In genomic region chr2:154624137-154624536, GRCm38 (mm10) we compare ENCODE assay signal across 26 mouse cellular contexts. TPM values are rescaled to one million over a fixed set of nuclear protein-coding genes. Genes with fewer than 3 reads are reported as not detected.
DNase-seq lines count a peak whose midpoint lies in the region; ATAC-seq and TF ChIP-seq lines count a peak whose summit lies in the region.
"Had no signal": no experiment of that assay in that cellular context is flagged by ENCODE, and none has a peak within 500 bp of the region (broad histone marks: within the 10 kb centered on the region; RNA-seq: fewer than 3 reads in every experiment).

No protein-coding gene starts in this region.

- H3K79me2 ChIP-seq in MEL (ENCODE audit: control insufficient read depth, insufficient read depth, low read length, poor library complexity) = no peaks in the 10 kb centered on the region

- no peaks in the 10 kb centered on the region for H3K27me3 ChIP-seq in liver, embryonic 11.5 days (replicated peaks; ENCODE audit: control insufficient read depth, insufficient read depth, low read length)
- no peaks in the 10 kb centered on the region for H3K27me3 ChIP-seq in MEL (ENCODE audit: control insufficient read depth in 1 of 2, insufficient read depth in 2 of 2, low read length in 2 of 2)
- H3K27me3 ChIP-seq: embryonic facial prominence, embryonic 12.5 days; forebrain, embryonic 15.5 days; heart, embryonic 13.5 days; liver, embryonic 13.5 days; midbrain, embryonic 12.5 days had no signal

- no peak overlapping the region for H3K9ac ChIP-seq in liver, embryonic 11.5 days (ENCODE audit: low read depth, low read length)
- no peak overlapping the region for H3K9ac ChIP-seq in MEL (ENCODE audit: control insufficient read depth, low read depth, low read length, poor library complexity, severe bottlenecking)
- H3K9ac ChIP-seq: embryonic facial prominence, embryonic 12.5 days; forebrain, embryonic 15.5 days; heart, embryonic 13.5 days; hindbrain, embryonic 14.5 days; liver, embryonic 13.5 days; midbrain, embryonic 12.5 days had no signal

- no peak overlapping the region for H3K27ac ChIP-seq in gastrocnemius, adult 2 months
- no peak overlapping the region for H3K27ac ChIP-seq in liver, embryonic 11.5 days (ENCODE audit: low read depth, low read length)
- H3K27ac ChIP-seq in MEL (ENCODE audit: control insufficient read depth, low read depth, low read length) = no peak overlapping the region
- H3K27ac ChIP-seq: embryonic facial prominence, embryonic 12.5 days; forebrain, embryonic 15.5 days; heart, embryonic 13.5 days; hindbrain, embryonic 14.5 days; liver, embryonic 13.5 days; midbrain, embryonic 12.5 days had no signal

- TF ChIP-seq RAD21 in MEL (IDR thresholded peaks at IDR 0.05; ENCODE audit: low read depth, low read length) = no peak

- no peaks in the 10 kb centered on the region for H3K4me1 ChIP-seq in liver, embryonic 11.5 days (replicated peaks; ENCODE audit: control insufficient read depth, insufficient read depth, low read length)
- no peaks in the 10 kb centered on the region for H3K4me1 ChIP-seq in MEL (ENCODE audit: control insufficient read depth in 1 of 2, insufficient read depth in 2 of 2, low read length in 2 of 2)
- H3K4me1 ChIP-seq: embryonic facial prominence, embryonic 12.5 days; forebrain, embryonic 15.5 days; heart, embryonic 13.5 days; midbrain, embryonic 12.5 days had no signal

- no peak overlapping the region for H3K4me3 ChIP-seq in gastrocnemius, adult 2 months
- no peak overlapping the region for H3K4me3 ChIP-seq in liver, embryonic 11.5 days (ENCODE audit: low read depth, low read length)
- no peak overlapping the region for H3K4me3 ChIP-seq in MEL (ENCODE audit: control insufficient read depth in 1 of 2, insufficient read depth in 1 of 2, low read depth in 2 of 2, low read length in 2 of 2)
- H3K4me3 ChIP-seq: embryonic facial prominence, embryonic 12.5 days; erythroblast, embryonic 14.5 days; forebrain, embryonic 15.5 days; heart, embryonic 13.5 days; liver, embryonic 13.5 days; midbrain, embryonic 12.5 days had no signal

- peaks cover 3% of the 10 kb centered on the region; the same call in 1 of the 2 replicates for H3K36me3 ChIP-seq in liver, embryonic 11.5 days (ENCODE audit: control insufficient read depth, insufficient read depth, low read length)
- H3K36me3 ChIP-seq in MEL (ENCODE audit: control insufficient read depth in 1 of 2, insufficient read depth in 2 of 2, low read length in 2 of 2) = no peaks in the 10 kb centered on the region

- peak; percentile 30; the same call in 1 of the 2 replicates for TF ChIP-seq CTCF in gastrocnemius, adult 2 months (IDR thresholded peaks at IDR 0.05)
- TF ChIP-seq CTCF in MEL (IDR thresholded peaks at IDR 0.05 in 2 of 3, conservative IDR thresholded peaks at IDR 0.05 in 1 of 3; ENCODE audit: control insufficient read depth in 1 of 3, insufficient read depth in 1 of 3, low read depth in 2 of 3, low read length in 3 of 3, poor library complexity in 1 of 3, severe bottlenecking in 1 of 3) = peak; percentile 44 to 47 (median 46)

- no peak for DNase-seq in gastrocnemius, adult 2 months
- no peak for DNase-seq in gastrocnemius, adult 18-20 months (ENCODE audit: low spot score)
- DNase-seq in liver (peak; percentile 27), MEL (ENCODE audit: low read depth, low spot score) (peak; percentile 50)
- no peak for DNase-seq in liver, embryonic 11.5 days (ENCODE audit: low spot score)
- no peak for DNase-seq in ovary, adult 18-20 months (ENCODE audit: low spot score)
- DNase-seq in cerebellum, adult 9-11 months = no peak
- DNase-seq: adrenal gland, postnatal 36 days; cerebellum, adult 8-10 months; kidney, adult 11 months; kidney, postnatal 10 days; left cerebral cortex, postnatal 4 days; liver, embryonic 13.5 days; right cerebral cortex, postnatal 25 days had no signal

- no peak for TF ChIP-seq EP300 in MEL (IDR thresholded peaks at IDR 0.05; ENCODE audit: low read depth in 1 of 2, low read length in 2 of 2)

- no peak for TF ChIP-seq POLR2A in MEL (IDR thresholded peaks at IDR 0.05; ENCODE audit: control insufficient read depth in 1 of 2, insufficient read depth in 1 of 2, low read depth in 1 of 2, low read length in 2 of 2, poor library complexity in 1 of 2)

- H3K4me2 ChIP-seq in liver, embryonic 11.5 days = no peak overlapping the region
- H3K4me2 ChIP-seq: embryonic facial prominence, embryonic 12.5 days; forebrain, embryonic 15.5 days; heart, embryonic 13.5 days; hindbrain, embryonic 14.5 days; liver, embryonic 13.5 days; midbrain, embryonic 12.5 days had no signal

- peaks cover 3% of the 10 kb centered on the region; the same call in 1 of the 2 replicates for H3K9me3 ChIP-seq in liver, embryonic 11.5 days (ENCODE audit: control insufficient read depth, low read length)
- H3K9me3 ChIP-seq in MEL (replicated peaks; ENCODE audit: insufficient read depth, low read length) = no peaks in the 10 kb centered on the region
- H3K9me3 ChIP-seq: forebrain, embryonic 15.5 days had no signal

- no peak for ATAC-seq in liver, embryonic 11.5 days (replicated peaks; ENCODE audit: low FRiP score)
- peak; percentile 34; the same call in 1 of the 2 replicates for ATAC-seq in megakaryocyte progenitor cell, adult 5-6 weeks (replicated peaks; ENCODE audit: poor library complexity)
- ATAC-seq: forebrain, embryonic 15.5 days had no signal

- intact Hi-C loops in gastrocnemius, adult 2 months (cut with DNase I) = no loop called here

TF ChIP-seq in MEL, 35 proteins besides CTCF, POLR2A, EP300 and RAD21 (continues in another document):
- no peak for TF ChIP-seq USF1 (IDR thresholded peaks at IDR 0.05; ENCODE audit: low read depth, low read length)
- no peak for TF ChIP-seq GABPA (IDR thresholded peaks at IDR 0.05; ENCODE audit: low read depth, low read length)
- no peak for TF ChIP-seq POLR2AphosphoS5 (IDR thresholded peaks at IDR 0.05; ENCODE audit: borderline replicate concordance, low read depth, low read length)
- no peak for TF ChIP-seq ETS1 (IDR thresholded peaks at IDR 0.05; ENCODE audit: low read depth, low read length)
- no peak for TF ChIP-seq ZMIZ1 (IDR thresholded peaks at IDR 0.05; ENCODE audit: low read depth, low read length)
- TF ChIP-seq SIN3A (IDR thresholded peaks at IDR 0.05; ENCODE audit: low read length) = no peak
- no peak for TF ChIP-seq ZKSCAN1 (IDR thresholded peaks at IDR 0.05; ENCODE audit: low read depth, low read length)
- no peak for TF ChIP-seq NRF1 (IDR thresholded peaks at IDR 0.05; ENCODE audit: insufficient read depth, low read depth, low read length, poor library complexity, severe bottlenecking)
- TF ChIP-seq NELFE (IDR thresholded peaks at IDR 0.05; ENCODE audit: low read depth, low read length) = no peak
- TF ChIP-seq TAL1 (IDR thresholded peaks at IDR 0.05; ENCODE audit: low read length) = no peak
- no peak for TF ChIP-seq KAT2A (conservative IDR thresholded peaks at IDR 0.05; ENCODE audit: low read depth, low read length)
- TF ChIP-seq POLR2AphosphoS2 (IDR thresholded peaks at IDR 0.05; ENCODE audit: low read length) = no peak

RNA-seq across cellular contexts. Expression of gene 4930519P11Rik, which starts 10.9 kb away (rescaled TPM):
- not detected for total RNA-seq in gastrocnemius, adult 2 months (2021)
- total RNA-seq in gastrocnemius, adult 18-20 months (2021) = not detected
- not detected in 2 replicates for polyA plus RNA-seq in liver, embryonic 11.5 days (2014; fragmentation: Nextera tagmentation; extraction: Ambion mirVana)
- total RNA-seq in MEL (2012; rRNA removed) = not detected in 2 replicates
- polyA plus RNA-seq in MEL (2012; ENCODE audit: insufficient read depth in 1 of 2, insufficient read length in 2 of 2, low read depth in 1 of 2, low replicate concordance in 2 of 2, missing spikeins in 1 of 2) = under 1 TPM in 1 of 2 experiments, not detected in 1; 0.22 TPM
- 0.54 TPM in 1 of 2 replicates, not detected in the other for total RNA-seq in megakaryocyte progenitor cell, adult 5-6 weeks (2015)
- total RNA-seq in megakaryocyte progenitor cell, adult 5-6 weeks (2017) = not detected in 2 replicates
- total RNA-seq: granulocyte monocyte progenitor cell, adult 5-6 weeks; heart, postnatal 25 days; layer of hippocampus, adult 18-20 months; left cerebral cortex, postnatal 4 days had no signal
- polyA plus RNA-seq: heart, embryonic 13.5 days; liver, embryonic 13.5 days; lung, embryonic 16.5 days; stomach, embryonic 16.5 days had no signal

RNA-seq across cellular contexts. Expression of gene Zfp341, which starts 11.0 kb away (rescaled TPM):
- 1 to 10 TPM; 2.6 to 3.5 TPM for total RNA-seq in gastrocnemius, adult 2 months (2021)
- 1 to 10 TPM; 2.5 to 2.9 TPM for total RNA-seq in gastrocnemius, adult 18-20 months (2021)
- polyA plus RNA-seq in liver, embryonic 11.5 days (2014; fragmentation: Nextera tagmentation; extraction: Ambion mirVana) = 1.3 and 1.5 TPM in 2 replicates
- 2.0 TPM in 2 replicates for total RNA-seq in MEL (2012; rRNA removed)
- polyA plus RNA-seq in MEL (2012; ENCODE audit: insufficient read depth in 1 of 2, insufficient read length in 2 of 2, low read depth in 1 of 2, low replicate concordance in 2 of 2, missing spikeins in 1 of 2) = 1 to 10 TPM in 1 of 2 experiments, not detected in 1; 6.3 TPM
- 3.3 and 4.0 TPM in 2 replicates for total RNA-seq in megakaryocyte progenitor cell, adult 5-6 weeks (2015)
- total RNA-seq in megakaryocyte progenitor cell, adult 5-6 weeks (2017) = 1.2 and 2.3 TPM in 2 replicates

RNA-seq across cellular contexts. Expression of gene Pxmp4, which starts 20.6 kb away (rescaled TPM):
- total RNA-seq in gastrocnemius, adult 2 months (2021) = 10 to 100 TPM; 10.1 to 15.8 TPM
- total RNA-seq in gastrocnemius, adult 18-20 months (2021) = 10 to 100 TPM; 12.3 to 14.1 TPM
- 25.2 and 25.6 TPM in 2 replicates for polyA plus RNA-seq in liver, embryonic 11.5 days (2014; fragmentation: Nextera tagmentation; extraction: Ambion mirVana)
- 5.9 and 6.8 TPM in 2 replicates for total RNA-seq in MEL (2012; rRNA removed)
- polyA plus RNA-seq in MEL (2012; ENCODE audit: insufficient read depth in 1 of 2, insufficient read length in 2 of 2, low read depth in 1 of 2, low replicate concordance in 2 of 2, missing spikeins in 1 of 2) = 10 to 100 TPM in 1 of 2 experiments, not detected in 1; 12.2 TPM
- 14.6 and 14.9 TPM in 2 replicates for total RNA-seq in megakaryocyte progenitor cell, adult 5-6 weeks (2015)
- 9.2 and 10.7 TPM in 2 replicates for total RNA-seq in megakaryocyte progenitor cell, adult 5-6 weeks (2017)

RNA-seq across cellular contexts. Expression of gene Chmp4b, which starts 27.4 kb away (rescaled TPM):
- total RNA-seq in gastrocnemius, adult 2 months (2021) = 100 to 1,000 TPM; 111 to 119 TPM
- 100 to 1,000 TPM; 121 to 127 TPM for total RNA-seq in gastrocnemius, adult 18-20 months (2021)
- polyA plus RNA-seq in liver, embryonic 11.5 days (2014; fragmentation: Nextera tagmentation; extraction: Ambion mirVana) = 9.3 and 10.9 TPM in 2 replicates
- 118 TPM in 2 replicates for total RNA-seq in MEL (2012; rRNA removed)
- polyA plus RNA-seq in MEL (2012; ENCODE audit: insufficient read depth in 1 of 2, insufficient read length in 2 of 2, low read depth in 1 of 2, low replicate concordance in 2 of 2, missing spikeins in 1 of 2) = 100 to 1,000 TPM in 1 of 2 experiments, not detected in 1; 196 TPM
- total RNA-seq in megakaryocyte progenitor cell, adult 5-6 weeks (2015) = 81.2 and 89.4 TPM in 2 replicates
- total RNA-seq in megakaryocyte progenitor cell, adult 5-6 weeks (2017) = 103 and 120 TPM in 2 replicates

RNA-seq across cellular contexts. Expression of gene E2f1, which starts 54.4 kb away (rescaled TPM):
- under 1 TPM; 0.28 to 0.64 TPM for total RNA-seq in gastrocnemius, adult 2 months (2021)
- under 1 TPM; 0.28 to 0.30 TPM for total RNA-seq in gastrocnemius, adult 18-20 months (2021)
- 12.6 and 14.0 TPM in 2 replicates for polyA plus RNA-seq in liver, embryonic 11.5 days (2014; fragmentation: Nextera tagmentation; extraction: Ambion mirVana)
- total RNA-seq in MEL (2012; rRNA removed) = 14.8 and 17.4 TPM in 2 replicates
- polyA plus RNA-seq in MEL (2012; ENCODE audit: insufficient read depth in 1 of 2, insufficient read length in 2 of 2, low read depth in 1 of 2, low replicate concordance in 2 of 2, missing spikeins in 1 of 2) = 10 to 100 TPM in 1 of 2 experiments, not detected in 1; 41.6 TPM
- total RNA-seq in megakaryocyte progenitor cell, adult 5-6 weeks (2015) = 21.2 and 23.7 TPM in 2 replicates
- 14.1 and 14.2 TPM in 2 replicates for total RNA-seq in megakaryocyte progenitor cell, adult 5-6 weeks (2017)

Comparison
In these comparisons a context has a peak if more than half of its experiments do, and no peak if none do; other contexts are left out.
1. DNase-seq: peak in liver (single experiment) and MEL (single experiment); none in gastrocnemius, adult 2 months (single experiment), gastrocnemius, adult 18-20 months (single experiment), liver, embryonic 11.5 days (single experiment), ovary, adult 18-20 months (single experiment) and cerebellum, adult 9-11 months (single experiment).